Comparison of ENCODE assay signal across 9 mouse cellular contexts in the genomic region with DNA sequence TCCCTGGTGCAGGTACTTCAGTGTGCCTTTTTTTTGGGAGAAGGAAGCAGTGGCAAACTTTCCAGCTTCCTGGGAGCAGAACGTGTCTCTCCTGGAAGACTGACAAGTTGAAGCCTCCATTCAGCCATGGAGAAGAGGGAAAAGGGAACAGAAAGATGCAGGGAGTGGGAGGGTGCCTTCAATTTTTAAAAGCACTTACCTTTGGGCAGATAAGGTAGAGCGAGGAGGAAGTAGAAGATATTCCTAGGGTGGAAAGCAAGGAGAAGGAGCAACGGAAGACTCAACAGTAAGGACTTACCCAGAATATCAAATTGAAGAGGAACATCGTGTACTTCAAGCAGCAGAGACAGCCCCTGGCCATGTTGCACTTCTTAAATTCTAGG.
DNase-seq lines count a peak whose midpoint lies in the region; ATAC-seq and TF ChIP-seq lines count a peak whose summit lies in the region.
"Had no signal": no experiment of that assay in that cellular context is flagged by ENCODE, and none has a peak within 500 bp of the region (broad histone marks: within the 10 kb centered on the region; RNA-seq: fewer than 3 reads in every experiment).

No protein-coding gene starts in this region.

- no peaks in the 10 kb centered on the region for H3K9me3 ChIP-seq in liver, embryonic 13.5 days (replicated peaks)
- no peaks in the 10 kb centered on the region for H3K9me3 ChIP-seq in stomach, embryonic 16.5 days (replicated peaks; ENCODE audit: control insufficient read depth, low read length)

- no peak for TF ChIP-seq POLR2A in testis, adult 2 months (IDR thresholded peaks at IDR 0.05; ENCODE audit: control insufficient read depth, low read depth, low read length)

- no peak overlapping the region for H3K9ac ChIP-seq in liver, embryonic 13.5 days
- peak overlapping the region; percentile 76 for H3K9ac ChIP-seq in stomach, embryonic 16.5 days (ENCODE audit: low read length)

- H3K36me3 ChIP-seq in testis, adult 2 months (ENCODE audit: control insufficient read depth, insufficient read depth, low read length): no peaks in the 10 kb centered on the region
- H3K36me3 ChIP-seq in liver, embryonic 13.5 days: no peaks in the 10 kb centered on the region
- H3K36me3 ChIP-seq in stomach, embryonic 16.5 days (ENCODE audit: control insufficient read depth, insufficient read depth, low read length): no peaks in the 10 kb centered on the region

- 18% methylated on average over 4 of the region's 4 CpGs for WGBS in liver, embryonic 13.5 days (ENCODE audit: insufficient replicate concordance)
- 38% methylated on average over 4 of the region's 4 CpGs for WGBS in stomach, embryonic 16.5 days

- peak; percentile 72 for DNase-seq in cerebellum, adult 9-10 months
- DNase-seq in cerebellum, adult 9-11 months: no peak
- no peak for DNase-seq in testis, postnatal 10 days (ENCODE audit: low spot score)
- no peak for DNase-seq in liver, embryonic 13.5 days
- DNase-seq in cerebellum, postnatal 25 days: no peak
- DNase-seq: adrenal gland, adult 8-10 months had no signal

- peaks cover 13% of the 10 kb centered on the region for H3K4me1 ChIP-seq in testis, adult 2 months (ENCODE audit: control insufficient read depth, insufficient read depth, low read length)
- peaks cover 11% of the 10 kb centered on the region for H3K4me1 ChIP-seq in liver, embryonic 13.5 days (replicated peaks)
- peaks cover 25% of the 10 kb centered on the region for H3K4me1 ChIP-seq in stomach, embryonic 16.5 days (ENCODE audit: control insufficient read depth, insufficient read depth, low read length)

- H3K4me3 ChIP-seq in testis, adult 2 months (ENCODE audit: control insufficient read depth, low read depth, low read length): peak overlapping the region; percentile 57; the same call in 1 of the 2 replicates
- no peak overlapping the region for H3K4me3 ChIP-seq in liver, embryonic 13.5 days (replicated peaks)
- peak overlapping the region; percentile 63 for H3K4me3 ChIP-seq in stomach, embryonic 16.5 days (replicated peaks; ENCODE audit: low read length)

- TF ChIP-seq CTCF in testis, adult 2 months (IDR thresholded peaks at IDR 0.05; ENCODE audit: control insufficient read depth, insufficient read depth, insufficient replicate concordance, low read depth, low read length): no peak

- no peak overlapping the region for H3K27ac ChIP-seq in testis, adult 2 months (ENCODE audit: control insufficient read depth, insufficient read depth, low read depth, low read length)
- H3K27ac ChIP-seq in liver, embryonic 13.5 days: no peak overlapping the region
- H3K27ac ChIP-seq in stomach, embryonic 16.5 days (ENCODE audit: low read length): peak overlapping the region; percentile 84

- no peaks in the 10 kb centered on the region; the same call in 1 of the 2 replicates for H3K27me3 ChIP-seq in testis, adult 2 months (ENCODE audit: control insufficient read depth, insufficient read depth, low read length)
- H3K27me3 ChIP-seq in liver, embryonic 13.5 days: peaks cover 44% of the 10 kb centered on the region
- 0 out of 2 replicates have a peak, but pooled peaks cover 9% of the 10 kb centered on the region for H3K27me3 ChIP-seq in stomach, embryonic 16.5 days (ENCODE audit: control insufficient read depth, insufficient read depth, low read length)

- peak overlapping the region; percentile 69 for H3K4me2 ChIP-seq in liver, embryonic 13.5 days
- peak overlapping the region; percentile 90 for H3K4me2 ChIP-seq in stomach, embryonic 16.5 days (ENCODE audit: low read depth, low read length)

- no peak for ATAC-seq in liver, embryonic 13.5 days (ENCODE audit: low read depth)
- no peak for ATAC-seq in stomach, embryonic 16.5 days (ENCODE audit: insufficient read depth, low FRiP score)
- ATAC-seq in megakaryocyte progenitor cell, adult 5-6 weeks (replicated peaks; ENCODE audit: poor library complexity): no peak
